Mouse (Mus musculus): ENCODE data around the gene Fam160b1. TPM values are rescaled to one million over a fixed set of nuclear protein-coding genes. Genes with fewer than 3 reads are reported as not detected.

Gene Fam160b1
- polyA plus RNA-seq, 1 experiment, result 8.0 TPM

GRCm38 (mm10) chr19:57359701-57360326 lies 666 bp upstream of the Fam160b1 start:
- no peaks in the 10 kb centered on the region for H3K27me3 ChIP-seq (replicated peaks; ENCODE audit: control insufficient read depth, insufficient read depth, low read length)
- peak overlapping the region; percentile 7 for H3K4me3 ChIP-seq (ENCODE audit: insufficient read depth, low read depth, low read length)
- no peaks in the 10 kb centered on the region for H3K36me3 ChIP-seq (ENCODE audit: control insufficient read depth, insufficient read depth, low read length)
- H3K4me1 ChIP-seq (ENCODE audit: control insufficient read depth, insufficient read depth, low read length), result peaks cover 19% of the 10 kb centered on the region
- H3K27ac ChIP-seq (ENCODE audit: insufficient read depth, low read depth, low read length), result peak overlapping the region; percentile 52
- WGBS, result 21% methylated on average over 10 of the region's 10 CpGs
- no peak for DNase-seq
- TF ChIP-seq POLR2A (IDR thresholded peaks at IDR 0.05; ENCODE audit: low read depth, low read length) (no peak), CTCF (conservative IDR thresholded peaks at IDR 0.05; ENCODE audit: insufficient read depth, insufficient read length, low read depth, low read length) (no peak)

- Histone ChIP-seq H3K4me3 (ENCODE audit: insufficient read depth, low read depth, low read length) (peak overlapping the region; percentile 75), H3K27me3 (replicated peaks; ENCODE audit: control insufficient read depth, insufficient read depth, low read length) (no peaks in the 10 kb centered on the region), H3K36me3 (ENCODE audit: control insufficient read depth, insufficient read depth, low read length) (no peaks in the 10 kb centered on the region), H3K27ac (ENCODE audit: insufficient read depth, low read depth, low read length) (peak overlapping the region; percentile 87), H3K4me1 (ENCODE audit: control insufficient read depth, insufficient read depth, low read length) (peaks cover 27% of the 10 kb centered on the region)
- WGBS, result under 1% methylated on average over 78 of the region's 78 CpGs
- TF ChIP-seq POLR2A (IDR thresholded peaks at IDR 0.05; ENCODE audit: low read depth, low read length) (no peak), CTCF (conservative IDR thresholded peaks at IDR 0.05; ENCODE audit: insufficient read depth, insufficient read length, low read depth, low read length) (no peak)
- peak; percentile 68 for DNase-seq
These were observed 855 bp downstream of the Fam160b1 start for GRCm38 (mm10) chr19:57361131-57361938.

GRCm38 (mm10) chr19:57361939-57362307 lies 1.4 kb downstream of the Fam160b1 start:
- 17% methylated on average over 3 of the region's 3 CpGs for WGBS
- TF ChIP-seq POLR2A (IDR thresholded peaks at IDR 0.05; ENCODE audit: low read depth, low read length) (no peak), CTCF (conservative IDR thresholded peaks at IDR 0.05; ENCODE audit: insufficient read depth, insufficient read length, low read depth, low read length) (no peak)
- no peaks in the 10 kb centered on the region for H3K27me3 ChIP-seq (replicated peaks; ENCODE audit: control insufficient read depth, insufficient read depth, low read length)
- DNase-seq, result no peak
- H3K27ac ChIP-seq (ENCODE audit: insufficient read depth, low read depth, low read length), result peak overlapping the region; percentile 87; the same call in 1 of the 2 replicates
- no peaks in the 10 kb centered on the region for H3K36me3 ChIP-seq (ENCODE audit: control insufficient read depth, insufficient read depth, low read length)
- peaks cover 28% of the 10 kb centered on the region for H3K4me1 ChIP-seq (ENCODE audit: control insufficient read depth, insufficient read depth, low read length)
- peak overlapping the region; percentile 75 for H3K4me3 ChIP-seq (ENCODE audit: insufficient read depth, low read depth, low read length)

- TF ChIP-seq CTCF (conservative IDR thresholded peaks at IDR 0.05; ENCODE audit: insufficient read depth, insufficient read length, low read depth, low read length) (no peak), POLR2A (IDR thresholded peaks at IDR 0.05; ENCODE audit: low read depth, low read length) (no peak)
- no peak for DNase-seq
- Histone ChIP-seq H3K4me1 (ENCODE audit: control insufficient read depth, insufficient read depth, low read length) (peaks cover 34% of the 10 kb centered on the region), H3K4me3 (ENCODE audit: insufficient read depth, low read depth, low read length) (no peak overlapping the region), H3K36me3 (ENCODE audit: control insufficient read depth, insufficient read depth, low read length) (no peaks in the 10 kb centered on the region), H3K27me3 (replicated peaks; ENCODE audit: control insufficient read depth, insufficient read depth, low read length) (no peaks in the 10 kb centered on the region), H3K27ac (ENCODE audit: insufficient read depth, low read depth, low read length) (no peak overlapping the region; the same call in 1 of the 2 replicates)
- WGBS, result 48% methylated on average over 5 of the region's 5 CpGs
These were observed 2.1 kb downstream of the Fam160b1 start for GRCm38 (mm10) chr19:57362586-57362985.

GRCm38 (mm10) chr19:57363076-57363475 lies 2.6 kb downstream of the Fam160b1 start:
- TF ChIP-seq CTCF (conservative IDR thresholded peaks at IDR 0.05; ENCODE audit: insufficient read depth, insufficient read length, low read depth, low read length) (no peak), POLR2A (IDR thresholded peaks at IDR 0.05; ENCODE audit: low read depth, low read length) (no peak)
- Histone ChIP-seq H3K27ac (ENCODE audit: insufficient read depth, low read depth, low read length) (no peak overlapping the region), H3K4me3 (ENCODE audit: insufficient read depth, low read depth, low read length) (no peak overlapping the region), H3K4me1 (ENCODE audit: control insufficient read depth, insufficient read depth, low read length) (peaks cover 35% of the 10 kb centered on the region), H3K27me3 (replicated peaks; ENCODE audit: control insufficient read depth, insufficient read depth, low read length) (no peaks in the 10 kb centered on the region), H3K36me3 (ENCODE audit: control insufficient read depth, insufficient read depth, low read length) (no peaks in the 10 kb centered on the region)
- no peak for DNase-seq
- WGBS, result 38% methylated on average over 7 of the region's 7 CpGs

GRCm38 (mm10) chr19:57363538-57363937 lies 3.1 kb downstream of the Fam160b1 start:
- H3K36me3 ChIP-seq (ENCODE audit: control insufficient read depth, insufficient read depth, low read length), result no peaks in the 10 kb centered on the region
- H3K27ac ChIP-seq (ENCODE audit: insufficient read depth, low read depth, low read length), result no peak overlapping the region
- no peaks in the 10 kb centered on the region for H3K27me3 ChIP-seq (replicated peaks; ENCODE audit: control insufficient read depth, insufficient read depth, low read length)
- TF ChIP-seq CTCF (conservative IDR thresholded peaks at IDR 0.05; ENCODE audit: insufficient read depth, insufficient read length, low read depth, low read length) (no peak), POLR2A (IDR thresholded peaks at IDR 0.05; ENCODE audit: low read depth, low read length) (no peak)
- DNase-seq, result no peak
- WGBS, result 89% methylated on average over 7 of the region's 7 CpGs
- H3K4me1 ChIP-seq (ENCODE audit: control insufficient read depth, insufficient read depth, low read length), result peaks cover 35% of the 10 kb centered on the region
- H3K4me3 ChIP-seq (ENCODE audit: insufficient read depth, low read depth, low read length), result no peak overlapping the region
